Mouse (Mus musculus): ENCODE measurements around the gene Ralgps1.

The Ralgps1 gene

GRCm38 (mm10) chr2:33361139-33361716, 10.1 kb downstream of the Ralgps1 start:
- no peak for DNase-seq (ENCODE audit: low spot score in 2 of 2)

- DNase-seq (ENCODE audit: low spot score in 2 of 2) = no peak
These were observed 10.7 kb downstream of the Ralgps1 start for GRCm38 (mm10) chr2:33360564-33360963.

- no peak for DNase-seq (ENCODE audit: low spot score in 2 of 2)
These were observed 12.1 kb downstream of the Ralgps1 start for GRCm38 (mm10) chr2:33359184-33359583.

GRCm38 (mm10) chr2:33357250-33357838, 13.9 kb downstream of the Ralgps1 start:
- DNase-seq (ENCODE audit: low spot score in 2 of 2) = peak in 1 of 2 experiments; percentile 30

GRCm38 (mm10) chr2:33355558-33355957, 15.7 kb downstream of the Ralgps1 start:
- DNase-seq (ENCODE audit: low spot score in 2 of 2) = peak; percentile 64 to 73

- no peak for DNase-seq (ENCODE audit: low spot score in 2 of 2)
These were observed 17.9 kb downstream of the Ralgps1 start for GRCm38 (mm10) chr2:33353432-33353831.

- DNase-seq (ENCODE audit: low spot score in 2 of 2) = no peak
These were observed 19.8 kb downstream of the Ralgps1 start for GRCm38 (mm10) chr2:33351449-33351848.

- no peak for DNase-seq (ENCODE audit: low spot score in 2 of 2)
These were observed 20.4 kb downstream of the Ralgps1 start for GRCm38 (mm10) chr2:33350921-33351320.

GRCm38 (mm10) chr2:33349581-33349980, 21.7 kb downstream of the Ralgps1 start:
- no peak for DNase-seq (ENCODE audit: low spot score in 2 of 2)

- peak; percentile 87 to 88 for DNase-seq (ENCODE audit: low spot score in 2 of 2)
These were observed 22.2 kb downstream of the Ralgps1 start for GRCm38 (mm10) chr2:33349081-33349480.

GRCm38 (mm10) chr2:33348260-33348659, 23.0 kb downstream of the Ralgps1 start:
- no peak for DNase-seq (ENCODE audit: low spot score in 2 of 2)

- DNase-seq (ENCODE audit: low spot score in 2 of 2) = peak in 1 of 2 experiments; percentile 56
These were observed 23.7 kb downstream of the Ralgps1 start for GRCm38 (mm10) chr2:33347607-33348006.

- DNase-seq (ENCODE audit: low spot score in 2 of 2) = no peak
These were observed 24.5 kb downstream of the Ralgps1 start for GRCm38 (mm10) chr2:33346749-33347148.

- DNase-seq (ENCODE audit: low spot score in 2 of 2) = peak in 1 of 2 experiments; percentile 45
These were observed 25.3 kb downstream of the Ralgps1 start for GRCm38 (mm10) chr2:33345956-33346355.

GRCm38 (mm10) chr2:33345475-33345874, 25.8 kb downstream of the Ralgps1 start:
- DNase-seq (ENCODE audit: low spot score in 2 of 2) = no peak

GRCm38 (mm10) chr2:33343413-33343812, 27.9 kb downstream of the Ralgps1 start:
- no peak for DNase-seq (ENCODE audit: low spot score in 2 of 2)

- no peak for DNase-seq (ENCODE audit: low spot score in 2 of 2)
These were observed 29.1 kb downstream of the Ralgps1 start for GRCm38 (mm10) chr2:33342148-33342547.

GRCm38 (mm10) chr2:33335789-33336188, 35.5 kb downstream of the Ralgps1 start:
- no peak for DNase-seq (ENCODE audit: low spot score in 2 of 2)

- no peak for DNase-seq (ENCODE audit: low spot score in 2 of 2)
These were observed 41.7 kb downstream of the Ralgps1 start for GRCm38 (mm10) chr2:33329622-33330021.

- DNase-seq (ENCODE audit: low spot score in 2 of 2) = no peak
These were observed 42.3 kb downstream of the Ralgps1 start for GRCm38 (mm10) chr2:33328941-33329340.

GRCm38 (mm10) chr2:33325359-33325758, 45.9 kb downstream of the Ralgps1 start:
- DNase-seq (ENCODE audit: low spot score in 2 of 2) = no peak

GRCm38 (mm10) chr2:33323799-33324595, 47.3 kb downstream of the Ralgps1 start:
- no peak for DNase-seq (ENCODE audit: low spot score in 2 of 2)

Data from right cerebral cortex, adult 2 months (tissue).